Mouse (Mus musculus) layer of hippocampus, adult 9-10 months (tissue): ENCODE measurements around the gene Cep290.

Source experiments
- DNase-seq: peaks from one replicate; pipeline ENCODE4 v3.0.0; 2022; ENCODE audit warnings: low spot score

Gene Cep290

DNA sequence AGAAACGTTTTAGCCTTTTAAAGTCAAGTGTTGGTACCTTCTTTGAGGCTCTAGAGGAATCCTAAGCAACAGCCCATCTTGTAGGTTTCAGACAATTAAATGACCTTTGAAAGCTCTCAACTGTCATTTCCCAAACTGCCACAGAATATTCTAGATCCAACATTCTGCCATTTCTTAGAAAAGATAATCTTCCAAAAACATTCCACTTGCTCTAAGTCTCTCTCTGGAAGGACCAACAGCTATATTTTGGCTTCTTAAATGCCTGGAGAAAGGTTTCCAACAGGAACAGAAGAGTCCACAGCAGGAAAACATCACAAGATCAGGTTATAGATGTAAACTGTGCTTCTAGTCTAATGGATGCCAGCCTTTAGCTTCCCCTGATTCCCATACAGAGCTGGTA lies 103.0 kb downstream of the Cep290 start, which contains the start of the genes 4930430F08Rik and 1700017N19Rik:
4930430F08Rik (minus strand) TSS at position 101 of the 400 bp plus-strand sequence.
1700017N19Rik (plus strand) TSS at position 162 of the 400 bp plus-strand sequence.
- no peak for DNase-seq

GRCm38 (mm10) chr10:100598339-100598738 lies 111.0 kb downstream of the Cep290 start:
- DNase-seq, result no peak

GRCm38 (mm10) chr10:100603511-100603910 lies 116.2 kb downstream of the Cep290 start:
- no peak for DNase-seq

DNA sequence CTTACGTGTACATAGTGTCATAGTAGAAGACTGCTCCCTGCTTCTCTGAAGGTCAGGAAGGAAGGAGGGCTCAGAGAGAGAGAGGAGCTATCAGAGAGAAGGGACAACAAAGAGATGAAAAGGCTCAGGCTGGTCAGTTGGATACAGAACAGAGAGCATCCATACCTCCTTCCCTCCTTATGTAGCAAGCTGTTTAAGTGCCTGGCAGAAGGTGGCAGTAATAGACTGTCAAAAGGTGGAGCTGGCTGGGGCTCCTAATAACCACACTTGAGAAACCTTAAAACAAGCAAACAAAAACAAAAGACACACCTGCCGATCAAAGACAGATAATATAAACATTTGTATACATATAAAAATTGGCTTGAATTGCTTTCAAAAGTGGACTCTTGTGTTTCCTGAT lies 116.9 kb downstream of the Cep290 start:
- no peak for DNase-seq

DNA sequence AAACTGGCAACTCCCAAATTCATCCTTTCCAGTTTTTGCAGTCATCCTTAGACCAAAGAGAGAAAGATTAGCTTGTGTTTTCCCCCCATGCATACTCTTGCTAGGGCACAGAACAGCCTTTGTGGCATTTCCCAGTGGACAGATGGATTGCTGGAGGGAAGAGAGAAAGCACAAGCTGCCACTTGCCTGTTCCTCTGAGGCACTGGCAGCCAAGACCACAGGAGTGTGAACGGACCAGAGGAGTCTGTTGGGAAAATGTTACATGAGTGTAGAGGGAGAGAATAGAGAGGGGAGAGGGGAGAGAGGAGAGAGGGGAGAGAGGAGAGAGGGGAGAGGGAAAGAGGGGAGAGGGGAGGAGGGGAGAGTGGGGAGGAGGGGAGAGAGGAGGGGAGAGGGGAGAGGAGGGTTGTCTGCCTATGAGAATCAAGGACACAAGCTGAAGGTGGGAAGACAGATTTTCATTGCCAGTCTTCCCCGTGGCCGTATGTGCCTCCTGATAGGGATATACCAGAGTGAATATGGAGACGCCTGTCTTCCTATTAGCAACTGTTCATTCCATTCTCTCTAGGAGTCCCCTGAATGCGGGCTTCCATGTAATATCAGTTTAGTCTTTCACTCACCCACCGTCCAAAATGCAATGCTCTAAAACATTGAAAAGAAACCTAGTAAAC lies 130.0 kb downstream of the Cep290 start:
- DNase-seq, result peak; percentile 8

- no peak for DNase-seq
Measured at GRCm38 (mm10) chr10:100619474-100619873, 132.1 kb downstream of the Cep290 start.

GRCm38 (mm10) chr10:100620040-100620439 lies 132.7 kb downstream of the Cep290 start:
- no peak for DNase-seq

- no peak for DNase-seq
Measured at GRCm38 (mm10) chr10:100622494-100622893, 135.1 kb downstream of the Cep290 start.
